In the genomic region with DNA sequence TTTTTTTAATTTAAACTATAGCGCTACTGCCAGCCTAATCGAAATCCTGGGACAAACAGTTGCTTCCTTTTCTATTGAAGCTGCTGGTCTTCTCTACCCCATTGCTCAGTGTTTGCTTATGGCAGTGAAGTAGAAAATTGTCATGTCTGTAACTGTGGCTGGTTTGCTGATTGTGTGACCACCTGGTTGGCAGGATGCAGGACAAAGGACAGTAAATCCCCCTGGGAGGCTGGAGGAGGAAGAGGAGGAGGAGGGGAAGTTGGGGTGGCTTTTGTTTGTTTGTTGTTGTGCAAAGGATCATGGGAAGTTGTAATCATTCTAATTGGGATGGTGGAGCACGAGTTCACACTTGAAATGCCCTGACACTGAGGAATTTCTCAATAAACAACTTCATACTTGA, we compare ENCODE assay signal across 13 mouse cellular contexts. TPM values are rescaled to one million over a fixed set of nuclear protein-coding genes. Genes with fewer than 3 reads are reported as not detected.
DNase-seq lines count a peak whose midpoint lies in the region; ATAC-seq and TF ChIP-seq lines count a peak whose summit lies in the region.
"Had no signal": no experiment of that assay in that cellular context is flagged by ENCODE, and none has a peak within 500 bp of the region (broad histone marks: within the 10 kb centered on the region; RNA-seq: fewer than 3 reads in every experiment).

No protein-coding gene starts in this region.

- no peak for TF ChIP-seq CTCF in lung, adult 2 months (IDR thresholded peaks at IDR 0.05; ENCODE audit: insufficient read depth, low read length)

- H3K36me3 ChIP-seq in forebrain, embryonic 14.5 days (ENCODE audit: control insufficient read depth, insufficient read depth, low read length), result no peaks in the 10 kb centered on the region
- no peaks in the 10 kb centered on the region for H3K36me3 ChIP-seq in forebrain, embryonic 13.5 days (ENCODE audit: poor library complexity, severe bottlenecking)
- H3K36me3 ChIP-seq in lung, embryonic 16.5 days (ENCODE audit: control insufficient read depth, insufficient read depth, low read length), result no peaks in the 10 kb centered on the region
- no peaks in the 10 kb centered on the region for H3K36me3 ChIP-seq in myocyte (ENCODE audit: control insufficient read depth, insufficient read depth)
- H3K36me3 ChIP-seq: liver, embryonic 12.5 days; midbrain, embryonic 13.5 days had no signal

- no peak overlapping the region for H3ac ChIP-seq in myocyte (ENCODE audit: control insufficient read depth, insufficient read length)

- H3K4me2 ChIP-seq in forebrain, embryonic 14.5 days (ENCODE audit: low read length), result no peak overlapping the region
- H3K4me2 ChIP-seq in forebrain, embryonic 13.5 days, result no peak overlapping the region
- no peak overlapping the region for H3K4me2 ChIP-seq in lung, embryonic 16.5 days (ENCODE audit: low read depth, low read length)
- peak overlapping the region; percentile 32 for H3K4me2 ChIP-seq in myocyte (ENCODE audit: low read depth)
- H3K4me2 ChIP-seq: liver, embryonic 12.5 days; midbrain, embryonic 13.5 days had no signal

- no peaks in the 10 kb centered on the region for H3K9me3 ChIP-seq in forebrain, embryonic 14.5 days (replicated peaks; ENCODE audit: control insufficient read depth, low read length)
- H3K9me3 ChIP-seq in forebrain, embryonic 13.5 days (replicated peaks), result no peaks in the 10 kb centered on the region
- no peaks in the 10 kb centered on the region for H3K9me3 ChIP-seq in lung, embryonic 16.5 days (ENCODE audit: control insufficient read depth, low read length)
- H3K9me3 ChIP-seq: liver, embryonic 12.5 days; midbrain, embryonic 13.5 days had no signal

- ATAC-seq in forebrain, embryonic 14.5 days, result 0 out of 2 replicates have a peak, but pooled peaks have one; percentile 18
- ATAC-seq in forebrain, embryonic 13.5 days, result no peak
- ATAC-seq in lung, embryonic 16.5 days (ENCODE audit: low read depth), result peak; percentile 14; the same call in 1 of the 2 replicates
- ATAC-seq: liver, embryonic 12.5 days had no signal

- peaks cover 4% of the 10 kb centered on the region; the same call in 1 of the 2 replicates for H3K4me1 ChIP-seq in forebrain, embryonic 14.5 days (ENCODE audit: control insufficient read depth, insufficient read depth, low read length)
- peaks cover 12% of the 10 kb centered on the region; the same call in 1 of the 2 replicates for H3K4me1 ChIP-seq in forebrain, embryonic 13.5 days
- H3K4me1 ChIP-seq in lung, embryonic 16.5 days (replicated peaks; ENCODE audit: control insufficient read depth, insufficient read depth, low read length), result peaks cover 12% of the 10 kb centered on the region
- H3K4me1 ChIP-seq in lung, adult 2 months (ENCODE audit: control insufficient read depth, insufficient read depth, low read length), result peaks cover 2% of the 10 kb centered on the region; the same call in 1 of the 2 replicates
- H3K4me1 ChIP-seq: liver, embryonic 12.5 days had no signal

- no peak overlapping the region for H3K27ac ChIP-seq in forebrain, embryonic 14.5 days (ENCODE audit: low read depth, low read length)
- H3K27ac ChIP-seq in forebrain, embryonic 13.5 days, result no peak overlapping the region
- H3K27ac ChIP-seq in lung, embryonic 16.5 days (ENCODE audit: low read length), result no peak overlapping the region
- H3K27ac ChIP-seq: liver, embryonic 12.5 days; midbrain, embryonic 13.5 days had no signal

- TF ChIP-seq POLR2A in lung, adult 2 months (IDR thresholded peaks at IDR 0.05; ENCODE audit: borderline replicate concordance, extremely low read depth, low read depth, low read length), result no peak
- no peak for TF ChIP-seq POLR2A in myocyte (IDR thresholded peaks at IDR 0.05; ENCODE audit: insufficient read length, low read depth)

- WGBS in forebrain, embryonic 14.5 days, result 13% methylated on average over 3 of the region's 3 CpGs
- WGBS in forebrain, embryonic 13.5 days, result 19% methylated on average over 3 of the region's 3 CpGs
- 8% methylated on average over 3 of the region's 3 CpGs for WGBS in lung, embryonic 16.5 days
- WGBS in lung, adult 2 months, result 24% methylated on average over 3 of the region's 3 CpGs

- H3K9ac ChIP-seq in forebrain, embryonic 14.5 days (ENCODE audit: low read length), result no peak overlapping the region
- no peak overlapping the region for H3K9ac ChIP-seq in forebrain, embryonic 13.5 days
- no peak overlapping the region for H3K9ac ChIP-seq in lung, embryonic 16.5 days (ENCODE audit: low read length)
- H3K9ac ChIP-seq: liver, embryonic 12.5 days; midbrain, embryonic 13.5 days had no signal

- no peaks in the 10 kb centered on the region for H3K27me3 ChIP-seq in forebrain, embryonic 14.5 days (replicated peaks; ENCODE audit: control insufficient read depth, insufficient read depth, low read length)
- peaks cover 9% of the 10 kb centered on the region for H3K27me3 ChIP-seq in forebrain, embryonic 13.5 days
- no peaks in the 10 kb centered on the region for H3K27me3 ChIP-seq in lung, embryonic 16.5 days (ENCODE audit: control insufficient read depth, insufficient read depth, low read depth, low read length)
- H3K27me3 ChIP-seq in myocyte (ENCODE audit: control insufficient read depth, insufficient read depth, insufficient read length), result no peaks in the 10 kb centered on the region

- intact Hi-C loops in left cerebral cortex, postnatal 25 days (cut with DNase I), result no loop called here

- H3K4me3 ChIP-seq in forebrain, embryonic 14.5 days (ENCODE audit: low read depth, low read length), result no peak overlapping the region
- H3K4me3 ChIP-seq in forebrain, embryonic 13.5 days, result no peak overlapping the region
- no peak overlapping the region for H3K4me3 ChIP-seq in lung, embryonic 16.5 days (ENCODE audit: low read length)
- no peak overlapping the region for H3K4me3 ChIP-seq in lung, adult 2 months (replicated peaks; ENCODE audit: extremely low read depth, low read depth, low read length)
- H3K4me3 ChIP-seq in myocyte, result no peak overlapping the region
- H3K4me3 ChIP-seq: liver, embryonic 12.5 days; midbrain, embryonic 13.5 days had no signal

- DNase-seq in forebrain, embryonic 14.5 days (ENCODE audit: low spot score), result peak; percentile 31
- no peak for DNase-seq in lung, adult 2 months
- DNase-seq in heart, adult 9 months (ENCODE audit: low spot score in 2 of 2), result peak; percentile 25 to 59
- DNase-seq in frontal cortex, postnatal 25 days (ENCODE audit: low spot score in 2 of 2), result no peak
- DNase-seq in left cerebral cortex, postnatal 25 days (ENCODE audit: low spot score in 2 of 2), result no peak
- DNase-seq: adrenal gland, postnatal 10 days; cerebellum, adult 11-12 months; right cerebral cortex, adult 18-20 months had no signal

- H3K79me2 ChIP-seq in myocyte (ENCODE audit: control insufficient read depth, insufficient read depth), result no peaks in the 10 kb centered on the region

TF ChIP-seq in myocyte, 11 proteins besides CTCF, POLR2A, EP300 and RAD21:
- TF ChIP-seq MYOD1 (IDR thresholded peaks at IDR 0.05; ENCODE audit: control insufficient read depth in 1 of 3, insufficient read length in 2 of 3, low read depth in 2 of 3), result no peak
- TF ChIP-seq SRF (IDR thresholded peaks at IDR 0.05; ENCODE audit: control insufficient read depth, insufficient read length, low read depth), result no peak
- no peak for TF ChIP-seq MYOG (IDR thresholded peaks at IDR 0.05; ENCODE audit: control insufficient read depth in 1 of 3, insufficient read depth in 1 of 3, insufficient read length in 2 of 3, low read depth in 2 of 3)
- TF ChIP-seq TCF3 (IDR thresholded peaks at IDR 0.05; ENCODE audit: insufficient read length, low read depth), result no peak
- TF ChIP-seq MAX (IDR thresholded peaks at IDR 0.05; ENCODE audit: low read depth), result no peak
- TF ChIP-seq POLR2AphosphoS2 (IDR thresholded peaks at IDR 0.05; ENCODE audit: insufficient read length, low read depth), result no peak
- TF ChIP-seq CEBPB (IDR thresholded peaks at IDR 0.05; ENCODE audit: insufficient read depth, poor library complexity, severe bottlenecking), result no peak
- TF ChIP-seq E2F4 (IDR thresholded peaks at IDR 0.05; ENCODE audit: insufficient read depth), result no peak

RNA-seq across cellular contexts. Expression of gene Hes1, which starts 38.8 kb away (rescaled TPM):
- polyA plus RNA-seq in forebrain, embryonic 14.5 days (2014; fragmentation: Nextera tagmentation; extraction: Ambion mirVana), result 15.2 and 20.5 TPM in 2 replicates
- polyA plus RNA-seq in forebrain, embryonic 13.5 days (2015; fragmentation: Nextera tagmentation; extraction: Ambion mirVana), result 29.9 and 30.4 TPM in 2 replicates
- 37.1 and 40.7 TPM in 2 replicates for polyA plus RNA-seq in lung, embryonic 16.5 days (2015; fragmentation: Nextera tagmentation; extraction: Ambion mirVana)
- polyA plus RNA-seq in lung, adult 2 months (2012; rRNA removed), result 167 and 332 TPM in 2 replicates
- polyA plus RNA-seq in myocyte (2012; fragmentation: generic; extraction: Trizol), result 35.8 TPM
- 10 to 100 TPM; 13.8 to 16.1 TPM for total RNA-seq in left cerebral cortex, postnatal 25 days (2021)

Comparison
In these comparisons a context has a peak if more than half of its experiments do, and no peak if none do; other contexts are left out.
1. DNase-seq: peak in forebrain, embryonic 14.5 days (single experiment) and heart, adult 9 months (2 of 2); none in lung, adult 2 months (single experiment), frontal cortex, postnatal 25 days (0 of 2) and left cerebral cortex, postnatal 25 days (0 of 2).